Mouse (Mus musculus) hindbrain, embryonic 15.5 days (tissue): ENCODE data around the gene Kat5. TPM values are rescaled to one million over a fixed set of nuclear protein-coding genes. Genes with fewer than 3 reads are reported as not detected.

ENCODE experiments used
- ATAC-seq: fragments of 200-750 bp; cut with Nextera tagmentation; 2 replicates; pipeline ENCODE4 v1.8.0; 2017; ENCODE audit warnings: low read depth, moderate number of reproducible peaks, moderate TSS enrichment; ENCODE audit not compliant: low FRiP score
- H3K27ac ChIP-seq: fragments of 300-500 bp; sonication (generic); replicated peaks from 2 replicates; pipeline ENCODE4 v1.5.1; 2015; ENCODE audit warnings: mild to moderate bottlenecking, inconsistent platforms
- H3K27me3 ChIP-seq: fragments of 300-500 bp; sonication (generic); 2 replicates; pipeline ENCODE4 v1.6.1; 2015; ENCODE audit warnings: control low read depth, inconsistent platforms
- H3K36me3 ChIP-seq: fragments of 300-500 bp; sonication (generic); 2 replicates; pipeline ENCODE4 v1.6.1; 2015; ENCODE audit warnings: control low read depth, inconsistent platforms
- H3K4me1 ChIP-seq: fragments of 300-500 bp; sonication (generic); replicated peaks from 2 replicates; pipeline ENCODE4 v1.6.1; 2015; ENCODE audit warnings: control low read depth, inconsistent platforms
- H3K4me2 ChIP-seq: fragments of 300-500 bp; sonication (generic); 2 replicates; pipeline ENCODE4 v1.6.1; 2015; ENCODE audit warnings: moderate library complexity, mild to moderate bottlenecking, inconsistent platforms
- H3K4me3 ChIP-seq: fragments of 300-500 bp; sonication (generic); 2 replicates; pipeline ENCODE4 v1.5.1; 2015; ENCODE audit warnings: mild to moderate bottlenecking, inconsistent platforms
- H3K9ac ChIP-seq: fragments of 300-500 bp; sonication (generic); 2 replicates; pipeline ENCODE4 v1.6.1; 2015; ENCODE audit warnings: inconsistent platforms
- H3K9me3 ChIP-seq: fragments of 300-500 bp; sonication (generic); 2 replicates; pipeline ENCODE4 v1.6.1; 2016; ENCODE audit warnings: control low read depth, inconsistent platforms
- WGBS: fragments of 180-500 bp; shearing (Covaris S2); methylation state at CpG from one replicate; pipeline ENCODE4 v1.1.7; 2015; 5-methylcytosine and 5-hydroxymethylcytosine counted together
- polyA plus RNA-seq: library from polyadenylated mRNA; unstranded; fragments of >200 nt; fragmentation: Nextera tagmentation; extraction: Ambion mirVana; gene quantifications from 2 replicates; pipeline ENCODE4 v1.2.1, GENCODE M21; 2015

Kat5 gene
- polyA plus RNA-seq, 1 experiment from 2014 or later, result 69.2 TPM

DNA sequence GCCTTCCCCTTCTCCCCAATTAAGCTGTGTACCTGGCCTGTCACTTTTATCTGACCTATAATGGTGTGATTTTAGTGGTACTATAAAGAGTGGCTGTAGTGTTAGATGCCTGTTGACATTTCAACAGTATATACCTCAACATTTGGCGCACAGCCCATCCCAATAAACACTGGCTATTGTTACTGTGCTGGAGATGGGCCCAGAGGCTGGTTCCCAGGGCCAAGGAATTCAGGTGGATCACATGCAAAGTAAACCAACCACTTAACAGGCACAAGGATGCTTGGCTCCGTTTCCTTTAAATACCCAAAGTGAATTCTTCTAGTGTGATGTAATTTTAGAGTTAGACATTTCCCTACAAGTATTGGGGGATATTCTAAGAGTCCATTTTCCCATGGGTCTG lies 4.9 kb upstream of the Kat5 start:
- H3K27ac ChIP-seq, result no peak overlapping the region
- H3K9ac ChIP-seq, result no peak overlapping the region
- ATAC-seq, result no peak
- H3K4me3 ChIP-seq, result no peak overlapping the region
- no peaks in the 10 kb centered on the region for H3K27me3 ChIP-seq
- no peak overlapping the region for H3K4me2 ChIP-seq
- WGBS, result 69% methylated on average over 2 of the region's 2 CpGs
- no peaks in the 10 kb centered on the region for H3K36me3 ChIP-seq
- H3K4me1 ChIP-seq, result peaks cover 9% of the 10 kb centered on the region
- no peaks in the 10 kb centered on the region for H3K9me3 ChIP-seq

GRCm38 (mm10) chr19:5612762-5613411 lies 2.9 kb upstream of the Kat5 start:
- Histone ChIP-seq H3K9ac (no peak overlapping the region), H3K36me3 (peaks cover 4% of the 10 kb centered on the region), H3K9me3 (no peaks in the 10 kb centered on the region), H3K27ac (no peak overlapping the region), H3K4me1 (peaks cover 24% of the 10 kb centered on the region), H3K4me2 (no peak overlapping the region), H3K27me3 (no peaks in the 10 kb centered on the region), H3K4me3 (no peak overlapping the region)
- WGBS, result 76% methylated on average over 3 of the region's 3 CpGs
- ATAC-seq, result no peak

- no peaks in the 10 kb centered on the region for H3K9me3 ChIP-seq
- no peak overlapping the region for H3K4me3 ChIP-seq
- H3K36me3 ChIP-seq, result peaks cover 13% of the 10 kb centered on the region
- peaks cover 24% of the 10 kb centered on the region for H3K4me1 ChIP-seq
- H3K27ac ChIP-seq, result no peak overlapping the region
- no peak overlapping the region for H3K4me2 ChIP-seq
- H3K9ac ChIP-seq, result no peak overlapping the region
- ATAC-seq, result no peak
- no peaks in the 10 kb centered on the region for H3K27me3 ChIP-seq
- WGBS, result 97% methylated on average over 1 of the region's 1 CpGs
These were observed 1.9 kb upstream of the Kat5 start for GRCm38 (mm10) chr19:5611973-5612372.

DNA sequence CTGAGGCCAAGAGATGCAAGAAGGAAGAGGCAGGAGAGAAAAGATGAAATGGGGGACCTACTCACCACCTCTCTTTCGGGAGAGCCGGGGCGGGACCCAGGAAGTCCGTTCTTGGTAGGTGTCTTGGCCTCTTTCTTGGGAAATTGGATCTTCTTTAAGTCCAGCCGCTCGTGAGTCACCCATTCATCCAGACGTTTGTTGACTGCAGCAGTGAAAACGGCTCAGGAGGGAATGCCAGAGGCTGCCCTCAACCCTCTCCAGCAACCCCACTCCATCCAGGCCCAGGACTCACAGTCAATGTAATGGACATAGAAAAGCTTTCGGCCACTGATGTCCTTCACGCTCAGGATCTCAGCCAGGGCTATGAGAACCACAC lies 878 bp downstream of the Kat5 start:
- Histone ChIP-seq H3K9me3 (no peaks in the 10 kb centered on the region), H3K4me1 (peaks cover 25% of the 10 kb centered on the region), H3K9ac (peak overlapping the region; percentile 86), H3K27me3 (no peaks in the 10 kb centered on the region), H3K4me3 (peak overlapping the region; percentile 74), H3K36me3 (peaks cover 41% of the 10 kb centered on the region), H3K27ac (peak overlapping the region; percentile 99), H3K4me2 (peak overlapping the region; percentile 72)
- ATAC-seq, result no peak
- WGBS, result 55% methylated on average over 10 of the region's 10 CpGs

DNA sequence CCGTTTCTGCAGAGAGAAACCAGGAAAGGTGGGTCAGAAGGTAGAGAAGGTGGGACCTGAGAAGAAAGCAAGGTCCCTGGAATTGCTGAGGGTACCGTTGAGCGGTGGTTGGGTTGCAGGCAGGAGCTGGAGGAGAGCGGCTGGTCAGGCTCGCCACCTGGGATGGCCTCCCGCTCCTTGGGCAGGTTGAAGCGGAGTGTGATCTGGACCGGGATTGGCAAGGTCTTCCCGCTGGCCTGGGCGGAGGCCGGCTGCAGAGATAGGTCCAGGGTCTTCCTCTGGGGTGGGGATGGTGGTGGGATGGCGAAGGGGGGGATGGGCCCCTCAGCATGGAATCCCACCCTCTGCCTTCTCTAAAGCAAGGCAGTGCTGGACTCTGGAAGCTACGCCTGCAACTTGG lies 1.3 kb downstream of the Kat5 start:
- Histone ChIP-seq H3K4me1 (peaks cover 30% of the 10 kb centered on the region), H3K4me3 (peak overlapping the region; percentile 74), H3K9ac (peak overlapping the region; percentile 86), H3K27me3 (no peaks in the 10 kb centered on the region), H3K27ac (peak overlapping the region; percentile 99), H3K9me3 (no peaks in the 10 kb centered on the region), H3K4me2 (peak overlapping the region; percentile 72), H3K36me3 (peaks cover 45% of the 10 kb centered on the region)
- ATAC-seq, result no peak
- 96% methylated on average over 13 of the region's 13 CpGs for WGBS

- H3K27ac ChIP-seq, result no peak overlapping the region
- peaks cover 52% of the 10 kb centered on the region for H3K36me3 ChIP-seq
- H3K9me3 ChIP-seq, result no peaks in the 10 kb centered on the region
- 95% methylated on average over 26 of the region's 26 CpGs for WGBS
- ATAC-seq, result no peak
- no peaks in the 10 kb centered on the region for H3K27me3 ChIP-seq
- peaks cover 38% of the 10 kb centered on the region for H3K4me1 ChIP-seq
- H3K9ac ChIP-seq, result no peak overlapping the region
- H3K4me3 ChIP-seq, result no peak overlapping the region
- H3K4me2 ChIP-seq, result peak overlapping the region; percentile 72; the same call in 1 of the 2 replicates
These were observed 2.2 kb downstream of the Kat5 start for GRCm38 (mm10) chr19:5607705-5608410.

- H3K27me3 ChIP-seq, result no peaks in the 10 kb centered on the region
- no peak overlapping the region for H3K4me3 ChIP-seq
- peaks cover 52% of the 10 kb centered on the region for H3K4me1 ChIP-seq
- WGBS, result 88% methylated on average over 8 of the region's 8 CpGs
- no peak for ATAC-seq
- H3K27ac ChIP-seq, result no peak overlapping the region
- no peak overlapping the region for H3K9ac ChIP-seq
- no peaks in the 10 kb centered on the region for H3K9me3 ChIP-seq
- H3K36me3 ChIP-seq, result peaks cover 52% of the 10 kb centered on the region
- H3K4me2 ChIP-seq, result no peak overlapping the region
These were observed 3.8 kb downstream of the Kat5 start for GRCm38 (mm10) chr19:5606196-5606595.

GRCm38 (mm10) chr19:5605126-5605525 lies 4.9 kb downstream of the Kat5 start:
- H3K4me1 ChIP-seq, result peaks cover 45% of the 10 kb centered on the region
- no peak overlapping the region for H3K27ac ChIP-seq
- 91% methylated on average over 7 of the region's 7 CpGs for WGBS
- H3K4me2 ChIP-seq, result no peak overlapping the region
- peaks cover 52% of the 10 kb centered on the region for H3K36me3 ChIP-seq
- no peaks in the 10 kb centered on the region for H3K9me3 ChIP-seq
- no peak for ATAC-seq
- H3K4me3 ChIP-seq, result no peak overlapping the region
- no peaks in the 10 kb centered on the region for H3K27me3 ChIP-seq
- no peak overlapping the region for H3K9ac ChIP-seq

DNA sequence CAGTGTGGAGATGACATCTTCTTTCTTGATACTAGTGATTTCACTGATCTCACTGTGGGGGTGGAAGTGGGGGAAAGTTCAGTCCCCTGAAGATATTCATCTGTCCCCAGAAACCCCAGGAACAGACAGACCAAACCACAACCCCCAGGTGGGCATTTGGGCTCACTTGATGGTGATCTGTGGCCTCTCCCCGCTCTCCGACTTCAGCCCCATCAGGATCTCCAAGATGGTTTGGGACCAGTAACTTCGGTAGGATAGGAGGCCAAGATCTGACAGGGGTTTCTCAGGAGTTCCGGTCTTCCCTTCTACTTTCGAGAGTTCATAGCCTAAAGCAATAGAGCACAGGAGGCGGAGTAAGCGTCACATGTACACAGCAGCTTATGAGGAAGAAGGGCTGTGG lies 6.4 kb downstream of the Kat5 start:
- Histone ChIP-seq H3K9me3 (no peaks in the 10 kb centered on the region), H3K36me3 (peaks cover 52% of the 10 kb centered on the region), H3K4me3 (no peak overlapping the region), H3K27ac (no peak overlapping the region), H3K27me3 (no peaks in the 10 kb centered on the region), H3K4me2 (no peak overlapping the region), H3K4me1 (peaks cover 38% of the 10 kb centered on the region), H3K9ac (no peak overlapping the region)
- no peak for ATAC-seq
- 92% methylated on average over 7 of the region's 7 CpGs for WGBS

- under 1% methylated on average over 64 of the region's 64 CpGs for WGBS
- H3K9me3 ChIP-seq, result no peaks in the 10 kb centered on the region
- peaks cover 39% of the 10 kb centered on the region for H3K36me3 ChIP-seq
- H3K4me1 ChIP-seq, result peaks cover 29% of the 10 kb centered on the region
- peak; percentile 91 for ATAC-seq
- peak within 1 kb of the TSS; percentile 95 for H3K4me2 ChIP-seq
- H3K27me3 ChIP-seq, result no peaks in the 10 kb centered on the region
- H3K27ac ChIP-seq, result peak within 1 kb of the TSS; percentile 84
- H3K9ac ChIP-seq, result peak within 1 kb of the TSS; percentile 68
- peak within 1 kb of the TSS; percentile 66 for H3K4me3 ChIP-seq
These were observed 8.1 kb downstream of the Kat5 start, which contains the start of gene Rnaseh2c for GRCm38 (mm10) chr19:5601752-5602541. Rnaseh2c (plus strand) TSS chr19:5601873.

DNA sequence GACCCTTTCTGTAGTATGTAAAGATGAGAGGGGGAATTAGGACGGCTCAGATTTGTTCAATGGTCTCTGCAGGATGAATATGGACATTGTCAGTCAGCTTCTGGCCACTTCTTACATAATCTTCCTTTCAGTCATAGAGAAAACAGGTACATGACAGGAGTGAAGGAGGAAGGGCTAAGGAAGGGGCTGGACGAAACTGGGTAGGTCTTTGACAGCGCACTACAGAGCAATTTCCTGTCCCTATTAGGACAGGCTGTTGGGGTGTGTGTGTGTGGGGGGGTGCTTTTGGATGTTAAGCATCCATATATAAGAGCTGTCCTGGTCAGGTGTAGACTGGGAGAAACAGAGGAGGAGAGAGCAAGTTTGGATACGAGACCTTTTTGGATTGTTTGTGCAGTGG lies 10.8 kb downstream of the Kat5 start:
- Histone ChIP-seq H3K9ac (no peak overlapping the region), H3K27ac (no peak overlapping the region), H3K9me3 (no peaks in the 10 kb centered on the region), H3K4me2 (no peak overlapping the region), H3K36me3 (peaks cover 12% of the 10 kb centered on the region), H3K4me3 (no peak overlapping the region), H3K27me3 (no peaks in the 10 kb centered on the region), H3K4me1 (peaks cover 29% of the 10 kb centered on the region)
- WGBS, result 87% methylated on average over 4 of the region's 4 CpGs
- no peak for ATAC-seq

DNA sequence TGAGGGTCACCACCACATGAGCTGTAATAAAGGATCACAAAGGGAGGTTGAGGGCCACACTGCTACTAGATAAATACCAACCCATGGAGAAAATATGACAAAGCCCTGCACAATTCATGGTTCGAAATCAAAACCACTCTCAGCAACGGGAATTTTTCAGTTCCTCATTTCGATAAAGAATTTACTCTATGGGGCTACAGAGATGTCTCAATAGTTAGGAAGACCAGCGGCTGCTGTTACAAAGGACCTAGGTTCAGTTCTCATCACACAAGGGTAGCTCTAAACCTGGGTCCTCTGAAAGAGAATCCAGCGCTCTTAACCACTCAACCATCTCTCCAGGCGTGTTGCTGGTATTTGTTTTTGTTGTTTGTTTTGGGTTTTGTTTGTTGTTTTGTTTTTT lies 18.1 kb downstream of the Kat5 start:
- WGBS, result 92% methylated on average over 6 of the region's 6 CpGs

More for the DNA sequence above, 18.1 kb downstream of the Kat5 start:
- Histone ChIP-seq H3K36me3 (no peaks in the 10 kb centered on the region), H3K4me2 (no peak overlapping the region), H3K4me3 (no peak overlapping the region), H3K27me3 (no peaks in the 10 kb centered on the region), H3K9me3 (no peaks in the 10 kb centered on the region), H3K4me1 (no peaks in the 10 kb centered on the region), H3K9ac (no peak overlapping the region), H3K27ac (no peak overlapping the region)
- no peak for ATAC-seq
